Mouse (Mus musculus): ENCODE measurements around the gene Ppy.

- TF ChIP-seq POLR2A (IDR thresholded peaks at IDR 0.05; ENCODE audit: insufficient read length, low read depth): no peak
- no peak for TF ChIP-seq POLR2AphosphoS2 (IDR thresholded peaks at IDR 0.05; ENCODE audit: insufficient read length, low read depth)
- TF ChIP-seq E2F4 (IDR thresholded peaks at IDR 0.05; ENCODE audit: insufficient read depth): no peak
- TF ChIP-seq SRF (IDR thresholded peaks at IDR 0.05; ENCODE audit: control insufficient read depth, insufficient read length, low read depth): no peak
- no peak for TF ChIP-seq TCF12 (IDR thresholded peaks at IDR 0.05; ENCODE audit: insufficient read depth, poor library complexity, severe bottlenecking)
- TF ChIP-seq MYOD1 (IDR thresholded peaks at IDR 0.05; ENCODE audit: control insufficient read depth in 1 of 3, insufficient read length in 2 of 3, low read depth in 2 of 3): no peak
- TF ChIP-seq USF1 (IDR thresholded peaks at IDR 0.05; ENCODE audit: low read depth): no peak
- no peak for TF ChIP-seq MAX (IDR thresholded peaks at IDR 0.05; ENCODE audit: low read depth)
- no peak for TF ChIP-seq MYOG (IDR thresholded peaks at IDR 0.05; ENCODE audit: control insufficient read depth in 1 of 3, insufficient read depth in 1 of 3, insufficient read length in 2 of 3, low read depth in 2 of 3)
- no peak for TF ChIP-seq REST (IDR thresholded peaks at IDR 0.05; ENCODE audit: insufficient read depth, insufficient read length)
- no peak for TF ChIP-seq CEBPB (IDR thresholded peaks at IDR 0.05; ENCODE audit: insufficient read depth, poor library complexity, severe bottlenecking)
- TF ChIP-seq TCF3 (IDR thresholded peaks at IDR 0.05; ENCODE audit: insufficient read length, low read depth): no peak
Observed at GRCm38 (mm10) chr11:102116241-102116640, 15.1 kb upstream of the Ppy start.

All from myocyte (in vitro differentiated cells).